Mouse (Mus musculus) bone marrow, adult 2 months (tissue): Measurements from ENCODE around the gene Fgfr2.

Experiments used
- CTCF ChIP-seq: fragments of 200-500 bp; IDR thresholded peaks from 2 replicates; pipeline ENCODE4 v1.5.1; 2011; ENCODE audit warnings: low read length, control low read depth; ENCODE audit not compliant: control insufficient read depth, insufficient read depth
- POLR2A ChIP-seq: fragments of 200-500 bp; IDR thresholded peaks from 2 replicates; pipeline ENCODE4 v1.6.1; 2011; ENCODE audit warnings: low read depth, mild to moderate bottlenecking, control low read depth, low read length, borderline replicate concordance; ENCODE audit not compliant: control insufficient read depth

- TF ChIP-seq POLR2A (no peak), CTCF (no peak)
These were observed 1819.8 kb downstream of the Fgfr2 start for GRCm38 (mm10) chr7:131303340-131303739.
